Mouse (Mus musculus) v-Abl transformed pro-B cells (cell line): ENCODE measurements at regions not wholly inside any gene's neighbourhood (a gene's known extent, or its start where the extent isn't known, plus 50 kb on each side); places are given as distances from the start of the nearest gene placed in this dataset.

ENCODE experiments used
- in situ Hi-C, 2 experiments: fragments of 400-800 bp; cut with MboI; formaldehyde crosslinking; loops; one replicate each; pipeline ENCODE4 v1.15.1; 2025; ENCODE audit not compliant: unreplicated experiment in 2 of 2

DNA sequence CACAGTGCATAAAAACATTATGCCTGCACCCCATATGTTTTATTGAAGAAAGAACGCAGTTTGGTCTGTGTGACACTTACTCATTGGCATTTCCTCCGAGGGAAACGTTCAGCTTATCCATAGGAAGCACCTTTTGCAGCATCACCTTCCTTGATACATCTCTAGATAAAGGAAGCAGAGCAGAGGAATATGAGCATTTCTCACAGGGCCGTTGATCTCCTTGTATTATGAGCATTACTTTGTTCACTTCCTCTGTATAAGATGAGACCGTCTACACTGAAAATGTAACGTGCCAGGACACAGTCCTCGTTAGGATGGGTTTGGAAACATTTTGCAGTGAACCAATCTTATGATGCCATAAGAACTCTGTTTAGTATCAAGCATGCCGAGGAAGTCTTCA is 1648.5 kb upstream of the Gm7489 start:
- in situ Hi-C loops, result no loop called here

GRCm38 (mm10) chr15:52242890-52243289 is 1641.8 kb upstream of the Gm7489 start:
- in situ Hi-C loops, result no loop called here
